Mouse (Mus musculus) spleen, adult 2 months (tissue): ENCODE data around the gene Egln1. TPM values are rescaled to one million over a fixed set of nuclear protein-coding genes. Genes with fewer than 3 reads are reported as not detected.

Experiments used
- DNase-seq, 2 experiments: peaks; one replicate each; pipeline versions ENCODE4 v3.0.0 to v3.0.0-alpha.2; 2012 to 2021; ENCODE audit warnings: low spot score in 2 of 2, low read depth in 1 of 2
- H3K27ac ChIP-seq: fragments of 200-500 bp; 2 replicates; pipeline ENCODE4 v1.5.1; 2012; ENCODE audit warnings: low read length, inconsistent platforms; ENCODE audit not compliant: insufficient read depth
- H3K27me3 ChIP-seq: fragments of 200-500 bp; 2 replicates; pipeline ENCODE4 v1.6.1; 2012; ENCODE audit warnings: mild to moderate bottlenecking, moderate library complexity, low read length, inconsistent platforms; ENCODE audit not compliant: control insufficient read depth, insufficient read depth
- H3K36me3 ChIP-seq: fragments of 200-500 bp; 2 replicates; pipeline ENCODE4 v1.6.1; 2012; ENCODE audit warnings: mild to moderate bottlenecking, low read length, inconsistent platforms; ENCODE audit not compliant: control insufficient read depth, insufficient read depth
- H3K4me1 ChIP-seq: fragments of 200-500 bp; 2 replicates; pipeline ENCODE4 v1.6.1; 2011; ENCODE audit warnings: inconsistent platforms; ENCODE audit not compliant: control insufficient read depth, insufficient read depth, insufficient read length
- H3K4me3 ChIP-seq: fragments of 200-500 bp; 2 replicates; pipeline ENCODE4 v1.5.1; 2011; ENCODE audit warnings: mild to moderate bottlenecking, inconsistent platforms; ENCODE audit not compliant: insufficient read depth, insufficient read length; ENCODE audit errors: extremely low read depth
- CTCF ChIP-seq: fragments of 200-500 bp; IDR thresholded peaks from 2 replicates; pipeline ENCODE4 v1.5.1; 2011; ENCODE audit warnings: mild to moderate bottlenecking, inconsistent platforms; ENCODE audit not compliant: insufficient read depth, insufficient read length, insufficient replicate concordance; ENCODE audit errors: extremely low read depth
- POLR2A ChIP-seq: fragments of 200-500 bp; IDR thresholded peaks from 2 replicates; pipeline ENCODE4 v1.6.1; 2011; ENCODE audit warnings: low read depth, low read length, inconsistent platforms
- WGBS: fragments of 180-500 bp; shearing (Covaris S2); methylation state at CpG from one replicate; pipeline ENCODE4 v1.1.7; 2018; 5-methylcytosine and 5-hydroxymethylcytosine counted together
- polyA plus RNA-seq: library from polyadenylated mRNA; depleted of rRNA; stranded (reverse); fragments of >200 nt; gene quantifications from 2 replicates; pipeline ENCODE4 v1.2.3, GENCODE M21; 2012

The Egln1 gene
- polyA plus RNA-seq, 1 experiment, result 12.1 TPM

DNA sequence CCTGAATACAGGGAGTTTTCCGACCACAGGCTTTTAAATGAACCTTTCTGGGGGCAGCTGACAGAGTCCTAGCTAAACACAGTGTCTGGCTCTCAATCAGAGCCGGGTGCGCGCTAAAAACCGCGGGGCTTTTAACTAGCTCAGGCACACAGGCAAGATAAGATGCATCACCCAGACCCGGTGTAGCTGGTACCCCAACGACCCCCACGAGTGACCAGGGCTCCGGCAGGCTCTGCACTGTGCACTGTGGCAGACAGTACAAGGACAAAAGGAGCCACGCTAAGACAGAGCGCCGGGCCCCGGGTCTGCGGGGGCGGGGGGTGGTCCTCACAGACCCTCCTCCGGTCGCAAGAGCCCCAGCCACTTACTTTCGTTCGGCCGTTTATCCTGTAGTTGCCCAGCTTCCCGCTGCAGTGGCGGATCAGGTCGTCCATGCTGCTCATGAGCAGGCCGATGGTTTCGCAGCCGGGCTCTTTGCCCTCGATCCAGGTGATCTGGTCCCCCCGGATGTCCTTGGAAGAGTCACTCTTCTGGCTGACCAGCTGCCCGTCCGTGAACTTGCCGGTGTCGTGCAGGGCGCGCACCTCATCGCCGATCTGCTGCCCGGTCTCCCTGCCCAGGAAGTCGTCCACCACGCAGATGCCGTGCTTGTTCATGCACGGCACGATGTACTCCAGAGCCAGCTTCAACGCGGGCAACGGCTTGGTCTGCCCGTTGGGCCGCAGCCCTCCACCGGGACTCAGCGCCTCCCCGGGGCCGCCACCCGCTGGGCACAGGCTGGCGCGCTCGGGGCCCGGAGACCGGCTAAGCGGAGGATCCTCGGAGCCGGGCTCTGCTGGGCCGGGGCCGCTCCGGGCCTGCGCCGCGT is 1.0 kb downstream of the Egln1 start:
- Histone ChIP-seq H3K4me1 (no peaks in the 10 kb centered on the region; the same call in 1 of the 2 replicates), H3K36me3 (no peaks in the 10 kb centered on the region), H3K27ac (no peak overlapping the region), H3K27me3 (no peaks in the 10 kb centered on the region), H3K4me3 (peak overlapping the region; percentile 63)
- 1% methylated on average over 67 of the region's 67 CpGs for WGBS
- peak in 1 of 2 experiments; percentile 31 for DNase-seq
- TF ChIP-seq POLR2A (no peak), CTCF (no peak)

DNA sequence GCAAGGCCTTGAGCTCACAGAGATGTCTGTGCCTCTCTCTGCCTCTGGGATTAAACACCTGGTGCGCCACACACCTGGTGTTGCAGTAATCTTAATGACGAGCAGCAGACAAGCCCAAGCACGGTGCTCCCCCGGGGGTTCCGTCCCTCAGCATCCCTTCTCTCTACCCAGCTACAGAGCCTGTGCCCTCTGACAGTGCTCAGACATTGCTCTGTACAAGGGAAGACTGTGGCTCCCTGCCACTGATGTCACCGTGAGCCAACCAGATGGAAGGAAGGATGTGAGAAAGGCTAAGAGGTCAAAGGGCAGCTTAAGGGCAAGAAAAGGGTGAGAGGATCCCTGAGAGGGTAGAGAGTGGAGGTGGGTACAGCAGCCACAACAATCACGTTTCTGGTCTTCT is 4.7 kb downstream of the Egln1 start:
- WGBS, result 87% methylated on average over 7 of the region's 7 CpGs

DNA sequence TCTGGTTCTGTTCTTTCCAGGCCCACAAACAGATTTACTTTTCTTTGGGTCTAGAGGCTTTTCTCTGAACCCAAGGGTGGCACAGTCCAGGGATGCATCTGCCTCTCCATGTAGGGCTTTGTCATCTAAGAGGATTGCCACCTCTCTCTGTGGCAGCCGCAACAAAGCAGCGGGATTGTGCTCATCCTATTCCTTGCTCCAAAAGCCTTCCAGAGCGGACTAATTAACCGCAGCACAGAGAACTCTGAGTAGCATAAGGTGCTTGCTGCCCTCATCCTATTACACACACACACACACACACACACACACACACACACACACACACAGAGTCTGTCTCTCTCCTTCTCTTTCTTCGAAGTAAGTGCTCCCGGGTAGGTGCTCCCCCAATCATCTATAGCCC is 5.3 kb downstream of the Egln1 start:
- H3K27me3 ChIP-seq, result no peaks in the 10 kb centered on the region
- no peak for TF ChIP-seq CTCF
- TF ChIP-seq POLR2A, result no peak
- no peak overlapping the region for H3K27ac ChIP-seq
- WGBS, result 94% methylated on average over 6 of the region's 6 CpGs
- H3K4me1 ChIP-seq, result no peaks in the 10 kb centered on the region; the same call in 1 of the 2 replicates
- no peak for DNase-seq
- no peaks in the 10 kb centered on the region for H3K36me3 ChIP-seq
- H3K4me3 ChIP-seq, result no peak overlapping the region

More for the DNA sequence above, 4.7 kb downstream of the Egln1 start:
- Histone ChIP-seq H3K36me3 (no peaks in the 10 kb centered on the region), H3K27me3 (no peaks in the 10 kb centered on the region), H3K4me1 (no peaks in the 10 kb centered on the region; the same call in 1 of the 2 replicates), H3K4me3 (no peak overlapping the region), H3K27ac (no peak overlapping the region)
- no peak for DNase-seq
- no peak for TF ChIP-seq CTCF
- TF ChIP-seq POLR2A, result no peak

DNA sequence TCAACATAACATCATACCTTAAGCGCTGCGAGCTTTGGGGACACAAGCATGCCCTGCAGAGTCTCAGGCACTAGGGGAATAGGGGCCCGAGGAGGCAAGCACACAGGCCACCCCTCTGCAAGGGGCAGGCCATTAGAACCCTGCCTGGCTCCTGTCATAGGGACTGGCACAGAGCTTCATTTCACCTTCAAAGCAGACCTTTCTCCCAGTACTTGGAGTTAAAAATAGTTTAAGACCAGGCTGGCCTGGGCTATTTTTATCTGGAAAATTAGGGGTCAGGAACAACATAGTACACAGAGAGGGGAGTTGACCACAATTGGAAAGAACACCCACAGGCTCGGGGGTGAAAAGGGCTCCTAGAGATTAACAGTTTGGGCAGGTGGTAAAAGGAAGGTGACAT is 11.8 kb downstream of the Egln1 start:
- Histone ChIP-seq H3K4me3 (no peak overlapping the region), H3K27me3 (no peaks in the 10 kb centered on the region), H3K27ac (no peak overlapping the region), H3K4me1 (no peaks in the 10 kb centered on the region; the same call in 1 of the 2 replicates), H3K36me3 (no peaks in the 10 kb centered on the region)
- DNase-seq, result no peak
- TF ChIP-seq POLR2A (no peak), CTCF (no peak)
- WGBS, result 86% methylated on average over 4 of the region's 4 CpGs

DNA sequence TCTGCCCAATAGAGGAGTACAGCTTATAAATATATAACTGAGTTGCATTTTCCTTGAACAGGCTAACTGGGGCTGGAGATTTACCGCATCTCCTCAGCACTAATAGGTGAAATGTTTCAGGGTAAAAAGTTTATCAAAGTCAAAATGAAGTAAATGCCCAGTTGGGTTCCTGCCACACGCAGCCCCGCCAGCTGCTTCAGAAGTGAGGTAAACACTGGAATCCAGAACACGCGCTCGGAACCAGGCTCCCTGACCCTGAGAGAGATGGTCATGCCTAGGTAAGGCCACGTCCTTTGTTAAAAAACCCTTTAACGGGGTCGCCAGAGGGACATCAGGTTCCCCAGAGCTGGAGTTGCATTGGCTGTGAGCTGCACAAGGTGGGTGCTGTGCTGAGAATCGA is 12.4 kb downstream of the Egln1 start:
- Histone ChIP-seq H3K4me1 (no peaks in the 10 kb centered on the region; the same call in 1 of the 2 replicates), H3K4me3 (no peak overlapping the region), H3K27me3 (no peaks in the 10 kb centered on the region), H3K27ac (no peak overlapping the region), H3K36me3 (no peaks in the 10 kb centered on the region)
- WGBS, result 94% methylated on average over 10 of the region's 10 CpGs
- TF ChIP-seq CTCF, result no peak
- no peak for TF ChIP-seq POLR2A
- no peak for DNase-seq

DNA sequence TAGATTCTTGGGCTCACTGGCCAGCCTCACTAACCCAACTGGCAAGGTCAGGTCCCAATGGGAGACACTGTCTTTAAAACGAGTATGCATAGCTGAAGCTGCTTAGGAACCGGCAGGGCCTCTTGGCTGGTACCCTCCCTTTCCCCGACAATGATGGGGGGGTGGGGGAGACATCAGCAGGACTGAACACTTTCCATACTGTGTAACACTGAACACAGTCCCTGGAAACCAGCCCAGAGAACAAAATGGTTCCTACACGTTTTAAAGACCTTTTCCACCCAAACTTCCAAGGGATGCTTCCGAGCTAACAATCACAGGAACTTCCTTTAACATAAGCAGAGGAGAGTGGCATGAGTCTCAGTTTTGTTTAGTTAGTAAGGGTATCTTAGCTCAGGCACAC is 14.0 kb downstream of the Egln1 start:
- WGBS, result 91% methylated on average over 5 of the region's 5 CpGs
- DNase-seq, result no peak
- H3K4me1 ChIP-seq, result no peaks in the 10 kb centered on the region; the same call in 1 of the 2 replicates
- H3K27ac ChIP-seq, result no peak overlapping the region
- no peaks in the 10 kb centered on the region for H3K36me3 ChIP-seq
- H3K27me3 ChIP-seq, result no peaks in the 10 kb centered on the region
- TF ChIP-seq POLR2A (no peak), CTCF (no peak)
- H3K4me3 ChIP-seq, result no peak overlapping the region

DNA sequence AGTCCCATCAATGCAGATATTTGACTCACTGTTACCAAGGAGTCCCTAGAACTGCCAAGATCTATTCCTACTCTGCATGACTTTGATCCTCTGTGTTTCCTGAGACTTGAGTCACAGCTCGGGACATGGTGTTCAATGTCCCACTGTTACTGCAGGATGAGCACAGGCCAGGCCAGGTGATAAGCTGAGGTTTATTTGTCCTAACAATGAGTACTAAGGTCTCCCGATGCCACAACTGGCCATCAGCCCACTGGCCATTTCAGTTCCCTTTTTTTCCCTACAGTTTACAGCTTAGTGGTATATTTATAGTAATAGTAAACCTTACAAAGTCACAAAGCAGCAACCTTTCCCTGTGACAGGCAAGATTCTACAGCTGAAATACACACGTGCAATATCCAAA is 16.7 kb downstream of the Egln1 start:
- Histone ChIP-seq H3K27me3 (no peaks in the 10 kb centered on the region), H3K36me3 (no peaks in the 10 kb centered on the region), H3K27ac (no peak overlapping the region), H3K4me3 (no peak overlapping the region), H3K4me1 (peaks cover 3% of the 10 kb centered on the region; the same call in 1 of the 2 replicates)
- WGBS, result 42% methylated on average over 3 of the region's 3 CpGs
- DNase-seq, result no peak
- TF ChIP-seq CTCF (no peak), POLR2A (no peak)
